9 mouse cellular contexts compared by ENCODE assay signal in the genomic region with DNA sequence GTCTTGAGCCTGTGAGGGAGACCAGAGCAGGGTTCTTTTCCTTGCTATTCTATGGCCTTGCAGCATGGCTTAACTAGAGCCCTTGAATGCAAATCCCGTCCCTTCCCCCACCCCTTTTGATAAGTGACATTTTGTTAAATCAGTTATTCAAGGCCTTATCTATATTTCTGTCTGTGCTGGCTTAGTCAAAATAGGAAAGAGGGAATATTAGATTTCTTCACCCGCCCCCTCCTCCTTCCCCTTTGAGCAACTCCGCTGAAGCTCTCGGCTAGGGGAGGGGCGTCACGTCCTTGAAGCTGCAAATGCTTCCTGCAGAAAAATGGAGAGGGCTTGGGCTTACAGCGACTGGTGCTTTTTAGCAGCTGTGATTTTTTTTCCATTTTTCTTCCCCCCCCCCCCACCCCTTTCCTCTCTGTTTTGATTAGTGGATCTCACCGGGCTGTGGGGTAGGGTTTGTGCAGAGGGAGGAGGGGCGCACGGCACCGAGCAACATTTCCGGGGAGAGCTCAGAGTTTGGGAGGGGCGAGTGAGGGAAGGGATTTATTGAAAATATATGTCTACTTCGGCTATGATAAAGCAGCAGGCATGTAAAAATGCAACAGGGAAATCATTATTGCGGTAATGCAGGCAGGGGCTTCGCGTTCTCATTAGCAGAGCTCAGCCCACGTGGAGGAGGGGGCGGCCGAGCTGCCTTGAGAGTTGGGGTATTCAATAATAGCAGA.
DNase-seq lines count a peak whose midpoint lies in the region; ATAC-seq and TF ChIP-seq lines count a peak whose summit lies in the region.
"Had no signal": no experiment of that assay in that cellular context is flagged by ENCODE, and none has a peak within 500 bp of the region (broad histone marks: within the 10 kb centered on the region; RNA-seq: fewer than 3 reads in every experiment).

No protein-coding gene starts in this region.

- TF ChIP-seq CTCF in liver, postnatal 0 days (IDR thresholded peaks at IDR 0.05; ENCODE audit: low read depth), result no peak

- DNase-seq in cerebellum, postnatal 14 days, result peak; percentile 28 to 34
- DNase-seq in cerebellum, adult 11 months, result no peak
- peak; percentile 67 for DNase-seq in ovary, postnatal 36 days (ENCODE audit: low spot score)
- DNase-seq in ovary, postnatal 10 days (ENCODE audit: low spot score), result no peak
- no peak for DNase-seq in liver, postnatal 0 days
- no peak for DNase-seq in B cell, adult 2 months

- H3K36me3 ChIP-seq in hindbrain, embryonic 15.5 days, result no peaks in the 10 kb centered on the region
- no peaks in the 10 kb centered on the region for H3K36me3 ChIP-seq in liver, postnatal 0 days (replicated peaks; ENCODE audit: insufficient read depth, low read length)
- no peaks in the 10 kb centered on the region for H3K36me3 ChIP-seq in stomach, embryonic 16.5 days (ENCODE audit: control insufficient read depth, insufficient read depth, low read length)

- WGBS in hindbrain, embryonic 15.5 days, result 18% methylated on average over 20 of the region's 20 CpGs
- 39% methylated on average over 20 of the region's 20 CpGs for WGBS in liver, postnatal 0 days (ENCODE audit: insufficient replicate concordance)
- 9% methylated on average over 20 of the region's 20 CpGs for WGBS in stomach, embryonic 16.5 days

- H3K9me3 ChIP-seq in hindbrain, embryonic 15.5 days, result no peaks in the 10 kb centered on the region
- no peaks in the 10 kb centered on the region for H3K9me3 ChIP-seq in liver, postnatal 0 days (ENCODE audit: low read length)
- H3K9me3 ChIP-seq in stomach, embryonic 16.5 days (replicated peaks; ENCODE audit: control insufficient read depth, low read length), result no peaks in the 10 kb centered on the region

- peak overlapping the region; percentile 78 for H3K27ac ChIP-seq in hindbrain, embryonic 15.5 days (replicated peaks)
- H3K27ac ChIP-seq in liver, postnatal 0 days (ENCODE audit: low read depth), result no peak overlapping the region
- H3K27ac ChIP-seq in stomach, embryonic 16.5 days (ENCODE audit: low read length), result peak overlapping the region; percentile 76

- H3K4me2 ChIP-seq in hindbrain, embryonic 15.5 days, result peak overlapping the region; percentile 55
- H3K4me2 ChIP-seq in liver, postnatal 0 days (ENCODE audit: low read depth, low read length), result peak overlapping the region; percentile 63
- H3K4me2 ChIP-seq in stomach, embryonic 16.5 days (ENCODE audit: low read depth, low read length), result peak overlapping the region; percentile 56

- H3K9ac ChIP-seq in hindbrain, embryonic 15.5 days, result peak overlapping the region; percentile 20; the same call in 1 of the 2 replicates
- no peak overlapping the region; the same call in 1 of the 2 replicates for H3K9ac ChIP-seq in liver, postnatal 0 days (replicated peaks)
- H3K9ac ChIP-seq in stomach, embryonic 16.5 days (ENCODE audit: low read length), result peak overlapping the region; percentile 18

- no peak for TF ChIP-seq EP300 in liver, postnatal 0 days (IDR thresholded peaks at IDR 0.05; ENCODE audit: low read depth)

- peak overlapping the region; percentile 30 for H3K4me3 ChIP-seq in hindbrain, embryonic 15.5 days
- no peak overlapping the region; the same call in 1 of the 2 replicates for H3K4me3 ChIP-seq in liver, postnatal 0 days (ENCODE audit: low read depth, low read length)
- H3K4me3 ChIP-seq in stomach, embryonic 16.5 days (replicated peaks; ENCODE audit: low read length), result peak overlapping the region; percentile 43
- H3K4me3 ChIP-seq: erythroblast, embryonic 14.5 days had no signal

- no peaks in the 10 kb centered on the region for H3K27me3 ChIP-seq in hindbrain, embryonic 15.5 days
- H3K27me3 ChIP-seq in liver, postnatal 0 days (ENCODE audit: insufficient read depth, low read length), result no peaks in the 10 kb centered on the region
- H3K27me3 ChIP-seq in stomach, embryonic 16.5 days (ENCODE audit: control insufficient read depth, insufficient read depth, low read length), result no peaks in the 10 kb centered on the region

- ATAC-seq in hindbrain, embryonic 15.5 days (ENCODE audit: low FRiP score, low read depth), result peak; percentile 88
- ATAC-seq in liver, postnatal 0 days, result no peak
- ATAC-seq in stomach, embryonic 16.5 days (ENCODE audit: insufficient read depth, low FRiP score), result peak; percentile 59; the same call in 1 of the 2 replicates

- peaks cover 33% of the 10 kb centered on the region for H3K4me1 ChIP-seq in hindbrain, embryonic 15.5 days (replicated peaks)
- H3K4me1 ChIP-seq in liver, postnatal 0 days (ENCODE audit: insufficient read depth), result peaks cover 3% of the 10 kb centered on the region; the same call in 1 of the 2 replicates
- H3K4me1 ChIP-seq in stomach, embryonic 16.5 days (ENCODE audit: control insufficient read depth, insufficient read depth, low read length), result peaks cover 48% of the 10 kb centered on the region

Comparison
In these comparisons a context has a peak if more than half of its experiments do, and no peak if none do; other contexts are left out.
1. DNase-seq: peak in cerebellum, postnatal 14 days (2 of 2) and ovary, postnatal 36 days (single experiment); none in cerebellum, adult 11 months (single experiment), ovary, postnatal 10 days (single experiment), liver, postnatal 0 days (single experiment) and B cell, adult 2 months (0 of 2).
2. Peak in every context shown above with its lines, with median percentiles within 50 percentile points of each other: H3K4me2 ChIP-seq.